Mouse (Mus musculus): Measurements from ENCODE around the gene Apoc2.

DNA sequence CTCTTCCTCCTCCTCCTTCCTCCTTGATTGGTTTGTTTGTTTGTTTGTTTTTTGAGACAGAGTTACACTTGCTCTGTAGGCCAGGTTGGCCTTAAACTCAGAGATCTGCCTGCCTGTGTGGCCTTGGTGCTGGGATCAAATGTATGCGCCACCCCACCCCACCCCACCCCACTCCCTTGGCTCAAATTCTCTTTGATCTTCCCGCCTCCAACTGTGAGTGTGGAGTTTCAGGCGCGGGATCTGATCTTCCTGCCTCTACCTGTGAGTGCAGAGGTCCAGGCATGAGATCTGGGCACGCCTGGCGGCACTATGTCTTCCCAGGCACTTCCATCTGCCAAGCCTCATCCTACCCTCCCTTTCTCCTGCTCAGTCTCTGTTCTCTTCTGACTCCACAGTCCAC, 55.5 kb downstream of the Apoc2 start:
- TF ChIP-seq CTCF (IDR thresholded peaks at IDR 0.05; ENCODE audit: extremely low read depth, insufficient read depth, insufficient read length, insufficient replicate concordance), result no peak
- TF ChIP-seq POLR2A (IDR thresholded peaks at IDR 0.05; ENCODE audit: low read depth, low read length), result no peak

Data from spleen, adult 2 months (tissue).